Mouse (Mus musculus) embryonic facial prominence, embryonic 13.5 days (tissue): ENCODE measurements at regions not wholly inside any gene's neighbourhood (a gene's known extent, or its start where the extent isn't known, plus 50 kb on each side); places are given as distances from the start of the nearest gene placed in this dataset.
A peak's percentile ranks its signal among the peaks of the same experiment; 100 is the strongest.

Experiments used
- ATAC-seq: fragments of 200-750 bp; cut with Nextera tagmentation; 2 replicates; pipeline ENCODE4 v1.8.0; 2017; ENCODE audit warnings: low read depth; ENCODE audit not compliant: insufficient number of reproducible peaks, insufficient read depth, low FRiP score, low TSS enrichment
- H3K27ac ChIP-seq: fragments of 300-500 bp; sonication (generic); 2 replicates; pipeline ENCODE4 v1.5.1; 2015; ENCODE audit warnings: moderate library complexity, mild to moderate bottlenecking, inconsistent platforms
- H3K27me3 ChIP-seq: fragments of 300-500 bp; sonication (generic); 2 replicates; pipeline ENCODE4 v1.6.1; 2015; ENCODE audit warnings: mild to moderate bottlenecking, inconsistent platforms
- H3K36me3 ChIP-seq: fragments of 300-500 bp; sonication (generic); 2 replicates; pipeline ENCODE4 v1.6.1; 2015; ENCODE audit warnings: mild to moderate bottlenecking, inconsistent platforms
- H3K4me1 ChIP-seq: fragments of 300-500 bp; sonication (generic); 2 replicates; pipeline ENCODE4 v1.6.1; 2015; ENCODE audit warnings: inconsistent platforms
- H3K4me2 ChIP-seq: fragments of 300-500 bp; sonication (generic); 2 replicates; pipeline ENCODE4 v1.6.1; 2015; ENCODE audit warnings: moderate library complexity, mild to moderate bottlenecking, inconsistent platforms
- H3K4me3 ChIP-seq: fragments of 300-500 bp; sonication (generic); 2 replicates; pipeline ENCODE4 v1.5.1; 2015; ENCODE audit warnings: mild to moderate bottlenecking, inconsistent platforms
- H3K9ac ChIP-seq: fragments of 300-500 bp; sonication (generic); 2 replicates; pipeline ENCODE4 v1.6.1; 2015; ENCODE audit warnings: mild to moderate bottlenecking, inconsistent platforms
- H3K9me3 ChIP-seq: fragments of 300-500 bp; sonication (generic); 2 replicates; pipeline ENCODE4 v1.6.1; 2016; ENCODE audit warnings: inconsistent platforms
- WGBS: fragments of 180-500 bp; shearing (Covaris S2); methylation state at CpG from one replicate; pipeline ENCODE4 v1.1.7; 2015; ENCODE audit warnings: mixed read lengths; 5-methylcytosine and 5-hydroxymethylcytosine counted together

DNA sequence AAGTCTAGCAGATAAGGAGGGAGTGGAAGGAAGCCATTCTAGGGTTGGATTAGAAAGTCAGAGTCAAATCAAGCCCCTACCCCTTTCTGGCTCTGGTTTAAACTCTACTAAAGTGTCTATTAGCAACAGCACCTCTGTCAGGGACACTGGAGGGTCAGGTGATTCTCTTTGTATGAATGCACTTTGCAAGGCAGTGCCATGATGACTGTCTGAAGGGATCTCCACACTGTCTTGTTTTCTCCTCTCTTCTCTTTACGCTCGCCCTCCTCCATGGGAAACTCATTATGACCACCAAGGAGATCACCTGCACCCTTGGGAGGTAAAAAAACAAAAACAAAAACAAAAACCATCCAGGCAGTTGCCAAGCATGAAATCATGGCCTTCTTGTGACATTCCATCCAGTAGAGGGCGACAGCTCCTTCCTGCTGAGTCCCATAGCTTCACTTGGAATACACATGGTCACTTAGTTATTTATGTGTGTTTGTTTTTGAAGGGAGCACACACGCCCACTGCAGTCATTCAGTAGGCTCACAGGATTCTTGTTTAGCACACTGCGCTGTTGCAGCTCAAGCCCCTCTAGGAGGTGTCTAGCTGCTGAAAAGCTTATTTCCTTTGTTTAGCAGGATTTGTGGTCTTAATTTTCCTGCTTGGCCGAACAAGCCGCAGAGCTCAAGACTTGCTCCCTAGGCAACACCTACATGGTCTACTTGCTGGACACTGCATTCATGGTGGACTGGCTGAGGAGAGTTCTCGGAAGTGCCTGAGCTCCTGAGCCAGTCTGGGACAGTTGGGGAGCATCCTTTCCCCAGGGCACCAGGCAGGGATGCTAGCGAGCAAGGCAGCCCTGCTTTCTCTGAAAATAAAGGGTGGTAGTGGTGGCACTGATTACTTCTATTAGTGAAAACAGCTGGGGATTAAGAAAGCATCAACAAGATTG lies 195.2 kb upstream of the Bmper start:
- 66% methylated on average over 9 of the region's 9 CpGs for WGBS
- Histone ChIP-seq H3K4me1 (0 out of 2 replicates have a peak, but pooled peaks cover 8% of the 10 kb centered on the region), H3K9me3 (no peaks in the 10 kb centered on the region), H3K27ac (no peak overlapping the region), H3K36me3 (no peaks in the 10 kb centered on the region), H3K4me2 (no peak overlapping the region), H3K9ac (no peak overlapping the region), H3K27me3 (peaks cover 4% of the 10 kb centered on the region), H3K4me3 (no peak overlapping the region)
- ATAC-seq: no peak

DNA sequence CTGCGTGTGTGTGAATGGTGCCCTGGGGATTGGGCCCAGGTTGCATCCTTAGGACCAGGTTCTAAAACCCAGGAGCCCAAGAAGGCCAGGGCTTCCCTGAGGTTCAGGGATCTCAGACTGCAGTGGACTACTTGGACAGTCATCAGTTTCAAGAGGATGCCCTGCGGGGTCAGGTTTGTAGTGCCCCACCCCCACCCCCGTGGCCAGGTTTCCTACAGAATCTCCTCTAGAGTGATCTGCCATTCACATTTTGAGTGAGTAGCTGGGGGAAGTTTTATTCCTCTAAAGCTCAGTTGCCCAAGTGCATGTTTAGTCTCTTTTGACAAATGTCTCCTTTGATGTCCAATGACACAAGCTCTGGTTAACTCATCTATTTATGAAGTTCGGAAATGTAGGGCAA lies 193.5 kb upstream of the Bmper start:
- no peaks in the 10 kb centered on the region for H3K9me3 ChIP-seq
- H3K9ac ChIP-seq: no peak overlapping the region
- no peak for ATAC-seq
- no peaks in the 10 kb centered on the region; the same call in 1 of the 2 replicates for H3K27me3 ChIP-seq
- H3K4me2 ChIP-seq: no peak overlapping the region
- no peak overlapping the region for H3K27ac ChIP-seq
- no peak overlapping the region for H3K4me3 ChIP-seq
- no peaks in the 10 kb centered on the region for H3K36me3 ChIP-seq
- 82% methylated on average over 4 of the region's 4 CpGs for WGBS
- 0 out of 2 replicates have a peak, but pooled peaks cover 8% of the 10 kb centered on the region for H3K4me1 ChIP-seq

DNA sequence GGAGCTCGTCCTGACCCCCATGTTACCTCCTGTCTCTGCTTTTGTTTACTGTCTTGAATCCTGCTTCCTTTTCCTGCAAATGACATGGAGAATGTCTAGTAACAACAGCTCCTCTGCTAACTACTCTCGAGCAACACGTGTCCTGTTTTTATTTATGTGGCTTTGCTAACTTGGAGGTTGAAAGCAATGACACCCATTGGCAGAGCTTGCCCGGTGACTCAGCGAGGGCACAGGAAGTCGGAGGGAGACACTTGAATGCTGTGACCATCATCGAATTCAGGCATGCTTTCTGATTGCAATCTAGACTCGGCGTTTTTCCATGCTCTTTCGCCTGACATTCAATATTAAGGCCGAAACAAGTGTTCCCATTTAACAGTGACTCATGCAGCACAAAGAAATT lies 192.7 kb upstream of the Bmper start:
- no peak for ATAC-seq
- Histone ChIP-seq H3K4me2 (no peak overlapping the region), H3K27ac (no peak overlapping the region), H3K9ac (no peak overlapping the region), H3K4me3 (no peak overlapping the region), H3K9me3 (no peaks in the 10 kb centered on the region), H3K27me3 (peaks cover 1% of the 10 kb centered on the region), H3K36me3 (no peaks in the 10 kb centered on the region), H3K4me1 (0 out of 2 replicates have a peak, but pooled peaks cover 8% of the 10 kb centered on the region)
- 48% methylated on average over 11 of the region's 11 CpGs for WGBS

DNA sequence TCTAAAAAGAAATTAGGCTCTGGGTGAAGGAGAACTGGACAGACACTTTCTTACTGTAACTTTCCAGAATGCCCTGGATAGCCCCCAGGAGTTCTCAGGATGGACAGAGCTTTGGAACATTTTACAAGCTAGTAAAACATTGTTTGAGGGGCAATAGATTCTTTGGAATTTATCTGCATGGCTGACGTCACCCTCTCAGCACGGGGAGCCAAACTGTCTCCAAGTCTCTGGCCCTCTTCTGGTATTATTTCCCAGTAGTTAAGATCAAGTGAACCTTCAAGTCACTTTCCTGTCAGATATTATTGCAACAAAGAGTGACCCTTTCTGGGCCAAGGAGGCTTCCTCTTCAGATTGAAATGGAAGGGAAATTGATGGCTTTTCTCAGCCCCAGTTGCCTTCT lies 192.3 kb upstream of the Bmper start:
- Histone ChIP-seq H3K4me2 (no peak overlapping the region), H3K9ac (no peak overlapping the region), H3K4me3 (no peak overlapping the region), H3K36me3 (no peaks in the 10 kb centered on the region), H3K4me1 (peaks cover 8% of the 10 kb centered on the region; the same call in 1 of the 2 replicates), H3K27ac (no peak overlapping the region), H3K9me3 (no peaks in the 10 kb centered on the region), H3K27me3 (peaks cover 5% of the 10 kb centered on the region)
- 34% methylated on average over 2 of the region's 2 CpGs for WGBS
- no peak for ATAC-seq

DNA sequence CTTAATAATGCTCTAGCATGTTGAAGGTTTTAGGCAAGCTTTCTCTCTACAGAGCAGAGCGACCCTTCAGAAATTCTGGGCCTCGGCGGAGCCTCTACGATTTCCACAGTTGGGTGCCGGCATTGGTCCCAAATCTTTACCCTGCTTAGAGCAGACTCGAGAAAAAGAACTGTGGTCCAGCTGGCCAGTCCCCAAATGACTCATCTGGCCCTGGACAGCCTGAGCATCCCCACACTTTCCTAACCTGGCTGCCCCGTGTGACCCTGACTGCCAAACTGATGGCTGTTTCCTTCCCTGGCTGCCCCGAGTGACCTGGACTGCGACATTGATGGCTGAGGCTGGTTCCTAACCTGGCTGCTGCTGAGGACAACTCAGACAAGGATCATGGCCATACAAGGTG lies 191.0 kb upstream of the Bmper start:
- H3K4me3 ChIP-seq: no peak overlapping the region
- no peaks in the 10 kb centered on the region for H3K9me3 ChIP-seq
- H3K4me1 ChIP-seq: peaks cover 22% of the 10 kb centered on the region
- no peak overlapping the region for H3K9ac ChIP-seq
- H3K36me3 ChIP-seq: no peaks in the 10 kb centered on the region
- 83% methylated on average over 9 of the region's 9 CpGs for WGBS
- H3K27ac ChIP-seq: no peak overlapping the region
- H3K4me2 ChIP-seq: no peak overlapping the region
- no peak for ATAC-seq
- peaks cover 18% of the 10 kb centered on the region for H3K27me3 ChIP-seq

DNA sequence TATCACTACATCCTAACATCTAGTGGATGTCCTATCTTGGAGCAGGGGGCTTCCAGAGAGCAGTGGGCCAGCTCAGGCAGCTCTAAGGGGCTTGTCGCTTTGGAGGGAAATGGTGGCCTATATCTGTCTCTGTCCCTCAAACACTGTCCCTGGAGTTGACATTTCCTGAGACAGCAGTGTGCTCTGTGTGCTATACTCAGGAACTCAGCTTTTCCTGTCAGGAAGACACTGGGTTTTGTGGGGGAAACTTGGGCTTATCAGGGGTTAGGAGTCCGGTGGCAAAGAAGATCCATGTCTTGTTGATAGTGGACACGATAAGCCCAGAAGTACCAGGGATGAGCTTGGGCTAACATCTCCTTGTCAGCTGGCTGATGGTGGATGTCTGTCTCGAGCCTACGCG lies 187.6 kb upstream of the Bmper start:
- 70% methylated on average over 6 of the region's 6 CpGs for WGBS
- Histone ChIP-seq H3K36me3 (no peaks in the 10 kb centered on the region), H3K4me3 (no peak overlapping the region), H3K27me3 (peaks cover 42% of the 10 kb centered on the region), H3K4me2 (no peak overlapping the region), H3K27ac (no peak overlapping the region), H3K9me3 (no peaks in the 10 kb centered on the region), H3K4me1 (peaks cover 20% of the 10 kb centered on the region), H3K9ac (no peak overlapping the region)
- ATAC-seq: no peak

DNA sequence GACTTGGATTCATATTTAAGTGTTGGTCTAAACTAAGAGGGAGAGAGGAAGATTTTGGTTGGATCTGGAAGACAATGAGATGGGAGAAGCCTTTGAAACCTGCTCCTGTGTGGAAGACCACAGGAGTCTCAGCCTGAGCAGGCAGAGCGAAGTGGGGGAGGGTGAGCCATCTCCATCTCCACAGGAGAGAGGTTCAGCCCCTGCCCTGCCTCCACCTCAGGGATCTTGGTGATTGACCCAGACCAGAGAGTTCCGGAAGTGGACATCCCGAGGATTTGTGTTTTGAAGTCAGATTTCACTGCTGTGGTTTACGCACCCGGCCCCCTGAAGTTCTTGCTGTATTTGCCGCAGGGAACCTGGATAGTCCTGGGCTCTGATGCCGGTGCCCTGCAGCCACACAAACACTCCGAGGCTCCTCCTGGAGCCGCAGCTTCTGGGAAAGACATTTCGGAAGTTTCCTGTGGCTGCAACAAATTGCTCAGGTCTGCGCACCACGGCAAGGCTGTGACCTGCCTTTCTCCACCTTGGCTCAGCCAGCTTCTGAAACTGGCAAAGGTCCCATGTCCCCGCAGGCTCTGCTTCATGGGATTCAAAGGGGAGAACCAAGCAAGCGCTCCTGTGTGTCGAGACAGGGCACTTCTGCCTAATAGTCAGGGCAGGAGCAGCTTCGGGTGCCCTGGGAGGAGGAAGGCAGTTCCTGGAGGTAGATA lies 186.8 kb upstream of the Bmper start:
- peaks cover 42% of the 10 kb centered on the region for H3K27me3 ChIP-seq
- peak overlapping the region; percentile 25 for H3K4me3 ChIP-seq
- no peaks in the 10 kb centered on the region for H3K36me3 ChIP-seq
- peak overlapping the region; percentile 55 for H3K4me2 ChIP-seq
- H3K9me3 ChIP-seq: no peaks in the 10 kb centered on the region
- 6% methylated on average over 16 of the region's 16 CpGs for WGBS
- peaks cover 20% of the 10 kb centered on the region for H3K4me1 ChIP-seq
- no peak for ATAC-seq
- peak overlapping the region; percentile 57 for H3K9ac ChIP-seq
- no peak overlapping the region for H3K27ac ChIP-seq

DNA sequence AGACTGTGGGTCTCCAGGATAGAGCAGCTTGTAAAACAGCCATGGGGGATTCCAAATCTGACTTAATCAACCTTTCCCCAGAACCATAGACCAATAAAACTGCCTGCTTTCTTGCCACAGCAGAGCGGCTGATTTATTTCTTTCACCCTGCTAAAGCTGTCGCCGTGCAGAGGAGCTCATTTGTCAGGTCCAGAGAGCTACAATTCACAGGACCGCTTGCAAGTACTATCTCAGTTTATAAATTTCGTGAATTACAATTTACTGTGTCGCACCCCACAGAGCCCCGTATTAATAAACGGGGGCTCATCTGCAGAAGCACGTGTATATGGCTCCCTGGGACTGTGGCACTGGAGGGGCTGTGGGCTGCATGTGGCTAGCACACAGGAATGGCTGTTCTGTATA lies 185.4 kb upstream of the Bmper start:
- Histone ChIP-seq H3K27me3 (peaks cover 44% of the 10 kb centered on the region), H3K4me1 (peaks cover 20% of the 10 kb centered on the region), H3K4me2 (no peak overlapping the region), H3K4me3 (no peak overlapping the region), H3K27ac (no peak overlapping the region), H3K36me3 (no peaks in the 10 kb centered on the region), H3K9ac (no peak overlapping the region), H3K9me3 (no peaks in the 10 kb centered on the region)
- no peak for ATAC-seq
- 74% methylated on average over 9 of the region's 9 CpGs for WGBS

DNA sequence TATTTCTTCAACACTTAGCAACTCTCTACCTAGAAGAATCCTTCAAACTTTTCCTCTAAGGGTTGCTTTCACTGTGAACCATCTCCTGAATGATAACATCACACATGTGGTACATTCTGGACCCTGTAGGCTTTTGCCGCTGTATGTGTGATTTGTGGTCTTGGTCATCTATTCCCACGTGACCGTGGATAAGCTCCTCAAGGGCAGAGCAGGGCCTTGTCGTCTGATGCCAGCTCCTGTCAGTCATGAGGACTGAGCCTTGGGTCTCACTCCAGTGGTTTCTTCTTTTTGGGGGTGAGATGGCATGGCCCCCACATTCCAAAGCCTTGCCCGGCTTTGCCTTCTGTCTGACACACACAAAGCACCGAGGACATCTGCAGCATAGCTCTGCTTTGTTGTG lies 183.3 kb upstream of the Bmper start:
- H3K9ac ChIP-seq: no peak overlapping the region
- no peak for ATAC-seq
- peaks cover 53% of the 10 kb centered on the region for H3K27me3 ChIP-seq
- peaks cover 20% of the 10 kb centered on the region for H3K4me1 ChIP-seq
- no peak overlapping the region for H3K4me3 ChIP-seq
- H3K27ac ChIP-seq: no peak overlapping the region
- H3K4me2 ChIP-seq: no peak overlapping the region
- no peaks in the 10 kb centered on the region for H3K36me3 ChIP-seq
- no peaks in the 10 kb centered on the region for H3K9me3 ChIP-seq
- WGBS: 77% methylated on average over 6 of the region's 6 CpGs

DNA sequence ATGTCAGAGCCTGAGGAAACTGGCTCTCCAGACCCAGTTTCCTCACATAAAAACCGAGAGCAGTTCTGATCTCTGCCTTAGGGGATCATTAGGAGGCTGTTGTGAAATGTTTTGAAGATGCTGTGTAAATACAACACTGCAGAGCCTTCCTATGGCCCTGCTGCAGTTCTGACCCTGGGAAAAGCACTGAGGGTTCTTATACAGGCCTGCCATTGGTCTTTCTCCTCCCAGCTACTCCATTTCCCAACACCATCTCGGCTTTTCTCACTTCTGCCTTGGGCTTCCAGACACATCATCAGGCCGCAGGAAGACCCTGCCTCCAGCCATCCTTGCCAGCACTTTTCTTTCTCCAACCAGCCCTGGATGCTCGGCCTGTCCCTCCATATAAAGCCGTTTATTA lies 181.9 kb upstream of the Bmper start:
- no peak for ATAC-seq
- Histone ChIP-seq H3K4me2 (no peak overlapping the region), H3K27ac (no peak overlapping the region), H3K9me3 (no peaks in the 10 kb centered on the region), H3K9ac (no peak overlapping the region), H3K27me3 (peaks cover 43% of the 10 kb centered on the region), H3K4me3 (no peak overlapping the region), H3K4me1 (peaks cover 14% of the 10 kb centered on the region), H3K36me3 (no peaks in the 10 kb centered on the region)
- 43% methylated on average over 5 of the region's 5 CpGs for WGBS

DNA sequence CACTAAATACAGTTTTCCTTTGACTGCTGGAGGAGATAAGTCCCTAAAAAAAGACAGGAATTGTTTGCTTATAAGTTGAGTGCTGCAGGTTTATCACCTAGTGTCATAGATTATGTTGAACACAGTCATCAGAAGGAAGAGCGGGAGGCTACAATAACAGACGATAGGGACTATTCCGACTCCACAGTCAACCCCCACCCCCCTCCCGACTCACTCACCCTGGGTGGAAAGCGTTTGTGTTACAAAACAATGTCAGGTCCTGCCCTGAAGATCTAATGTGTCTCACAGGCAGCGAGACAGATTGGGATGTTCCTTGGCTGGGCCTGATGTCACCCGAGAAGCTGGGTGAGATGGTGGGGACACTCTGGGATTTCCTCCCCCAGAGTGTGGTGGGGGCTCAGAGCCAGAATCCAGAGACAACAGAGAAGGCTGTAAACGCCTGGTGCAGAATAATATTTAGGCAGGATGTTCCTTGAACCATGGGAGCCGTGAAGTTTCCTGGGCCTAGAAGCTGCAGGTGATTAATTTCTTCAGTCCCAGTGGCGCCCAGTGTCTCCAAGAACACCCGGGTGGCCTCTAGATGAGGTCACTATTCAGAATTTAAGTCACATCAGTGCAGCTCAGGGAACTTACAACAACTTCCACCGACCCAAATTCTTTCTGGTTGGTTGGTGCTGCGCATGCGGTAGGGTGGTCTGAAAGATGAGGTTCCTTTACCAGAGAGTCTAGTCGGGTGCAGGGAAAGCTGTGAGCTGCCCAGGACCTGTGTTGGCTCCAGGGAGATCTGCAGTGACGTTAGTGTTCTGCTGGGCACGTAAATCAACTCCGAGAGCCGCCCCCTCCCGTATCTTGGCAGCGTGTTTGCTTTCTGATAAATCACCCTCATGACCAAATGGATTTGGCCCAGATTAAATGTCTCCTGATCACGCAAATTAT lies 181.1 kb upstream of the Bmper start:
- H3K27ac ChIP-seq: no peak overlapping the region
- peaks cover 36% of the 10 kb centered on the region for H3K27me3 ChIP-seq
- H3K9me3 ChIP-seq: no peaks in the 10 kb centered on the region
- no peak overlapping the region for H3K4me2 ChIP-seq
- H3K36me3 ChIP-seq: no peaks in the 10 kb centered on the region
- H3K9ac ChIP-seq: no peak overlapping the region
- H3K4me3 ChIP-seq: no peak overlapping the region
- ATAC-seq: no peak
- WGBS: 70% methylated on average over 22 of the region's 22 CpGs
- peaks cover 6% of the 10 kb centered on the region for H3K4me1 ChIP-seq
